Mouse (Mus musculus) induced T-regulatory cell, adult 2 months (primary cell): ENCODE measurements at regions not wholly inside any gene's neighbourhood (a gene's known extent, or its start where the extent isn't known, plus 50 kb on each side); places are given as distances from the start of the nearest gene placed in this dataset.

Source experiments
- DNase-seq: peaks from one replicate; pipeline ENCODE4 v3.0.0-alpha.2; 2012; ENCODE audit warnings: low read depth

DNA sequence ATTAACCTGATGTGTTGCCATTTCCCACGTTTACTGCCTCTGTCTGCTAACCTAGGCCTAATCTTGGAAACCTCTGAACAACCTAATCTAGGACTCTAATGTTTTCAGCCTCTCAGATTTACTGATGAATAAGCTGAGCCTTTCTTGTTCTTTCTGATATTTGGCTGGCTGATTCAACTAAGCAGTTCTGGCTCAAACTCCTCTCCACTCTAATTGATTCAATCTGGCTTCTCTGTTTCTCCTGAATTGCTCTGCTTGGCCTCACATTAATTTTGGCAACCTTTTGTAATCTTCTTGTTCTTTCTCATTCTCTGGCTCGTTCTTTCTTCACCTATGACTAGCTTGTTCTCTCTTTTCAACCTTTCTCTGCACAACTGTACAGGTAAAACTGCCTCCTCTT is 1561.2 kb upstream of the Zeb2 start:
- no peak for DNase-seq

DNA sequence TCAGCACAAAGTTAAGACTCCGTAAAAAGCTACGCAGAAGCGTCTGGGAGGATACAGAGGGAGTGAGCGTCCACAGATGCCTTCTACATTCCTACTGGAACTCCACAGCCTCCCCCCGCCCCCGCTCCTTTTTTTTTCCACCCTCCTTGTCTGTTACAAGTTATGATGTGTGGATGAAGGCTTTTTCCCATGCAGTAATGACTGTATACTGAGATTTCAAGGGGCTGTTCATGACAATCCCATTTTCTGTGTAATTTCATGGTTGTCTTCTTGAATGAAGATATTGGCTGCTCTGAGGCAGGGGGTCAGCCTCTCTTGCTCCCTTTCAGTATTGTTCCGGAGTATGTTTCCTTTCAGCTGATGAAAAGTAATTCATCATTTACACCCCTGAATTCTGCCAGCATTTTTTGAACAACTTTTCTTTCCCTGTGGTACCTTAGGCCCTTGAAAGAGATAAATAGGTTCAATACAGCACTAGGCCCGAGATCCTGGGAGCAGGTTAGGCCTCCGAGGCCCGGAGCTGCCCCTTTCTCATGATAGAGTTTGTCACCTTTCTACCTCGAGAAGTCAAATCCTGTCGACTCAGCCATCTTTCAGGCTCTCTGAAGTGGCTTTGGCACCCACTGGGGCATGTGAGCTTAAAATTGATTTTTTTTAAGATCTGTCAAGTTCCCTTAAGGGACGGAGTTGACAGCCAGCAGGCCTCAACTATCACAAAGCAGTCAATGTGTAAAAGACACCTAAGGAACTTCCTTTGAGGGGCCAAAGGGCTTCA is 1552.5 kb upstream of the Zeb2 start:
- DNase-seq = no peak

DNA sequence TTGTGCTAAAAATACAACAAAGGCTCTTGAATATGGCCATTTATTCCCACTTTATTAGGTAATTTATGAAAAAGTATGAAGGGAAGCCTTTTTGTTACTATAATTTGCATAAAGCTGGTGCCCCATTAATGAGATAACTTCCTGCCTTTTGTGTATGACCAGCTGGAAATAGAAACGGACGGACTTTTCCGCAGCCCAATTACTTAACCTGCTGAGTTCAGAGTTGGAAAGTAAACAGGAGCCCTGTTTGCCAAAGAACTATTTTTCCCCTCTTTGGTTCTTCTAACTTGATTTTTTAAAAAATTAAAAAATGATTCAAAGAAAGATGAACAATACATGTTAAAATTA is 1549.8 kb upstream of the Zeb2 start:
- DNase-seq = no peak

DNA sequence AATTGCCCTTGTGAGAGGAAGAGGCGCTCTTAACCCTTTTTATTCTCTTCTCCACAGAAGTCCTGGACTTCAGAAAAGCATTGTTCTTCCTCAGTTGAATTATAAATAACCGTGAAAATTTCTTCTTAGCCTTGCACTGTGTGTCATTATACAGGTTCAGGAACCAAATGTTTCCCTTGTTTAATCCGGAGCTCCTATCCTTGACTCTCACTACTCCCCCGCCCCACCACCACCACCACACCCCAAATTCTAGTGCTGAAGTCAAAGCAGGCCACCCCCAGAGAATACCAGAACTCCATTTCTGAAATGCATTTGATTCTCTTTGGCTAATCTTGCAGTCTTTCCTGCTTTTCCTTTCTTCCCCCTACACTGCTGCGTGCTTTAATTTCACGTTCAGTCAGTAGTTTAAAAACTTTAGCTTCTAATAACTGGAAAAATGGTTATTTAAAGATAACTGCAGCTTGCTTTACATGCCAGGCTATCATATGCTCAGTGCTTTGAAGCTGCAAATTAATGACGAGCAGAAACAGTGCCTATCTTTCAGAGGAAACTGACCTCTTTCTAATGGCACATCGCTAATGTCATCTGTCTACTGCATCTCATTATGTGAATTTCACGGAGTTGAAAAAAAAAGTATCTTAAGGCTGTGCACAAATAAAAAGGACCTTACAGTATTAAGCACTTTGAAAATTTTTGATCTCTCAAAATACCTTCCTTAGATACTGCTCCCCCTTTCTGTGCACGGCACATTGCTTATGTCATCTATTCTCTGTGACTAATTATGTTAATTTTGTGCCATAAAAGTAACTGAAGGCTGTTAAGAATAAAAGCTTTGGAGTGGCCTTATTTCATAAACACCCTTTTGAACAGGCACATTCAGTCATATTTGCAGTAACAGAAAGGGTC is 1549.1 kb upstream of the Zeb2 start:
- no peak for DNase-seq

DNA sequence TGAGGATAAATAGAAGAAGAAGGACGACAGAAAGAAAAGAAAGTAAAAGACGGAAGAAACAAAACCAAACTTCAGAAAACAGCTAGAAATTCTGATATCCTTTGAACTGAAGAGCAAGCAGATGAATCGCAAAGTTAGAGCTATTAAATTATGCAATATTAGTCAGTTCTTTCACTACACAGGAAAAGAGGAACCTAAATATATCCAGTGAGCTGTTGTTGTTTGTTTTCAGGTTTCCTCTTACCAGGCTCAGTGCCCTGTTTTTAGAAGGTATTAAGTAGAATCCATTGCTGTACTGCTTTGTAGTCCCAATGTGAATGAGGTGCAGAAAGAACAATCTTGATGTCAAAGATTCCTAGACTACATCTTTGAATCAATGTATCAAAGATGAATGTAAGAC is 1544.7 kb upstream of the Zeb2 start:
- DNase-seq = no peak

DNA sequence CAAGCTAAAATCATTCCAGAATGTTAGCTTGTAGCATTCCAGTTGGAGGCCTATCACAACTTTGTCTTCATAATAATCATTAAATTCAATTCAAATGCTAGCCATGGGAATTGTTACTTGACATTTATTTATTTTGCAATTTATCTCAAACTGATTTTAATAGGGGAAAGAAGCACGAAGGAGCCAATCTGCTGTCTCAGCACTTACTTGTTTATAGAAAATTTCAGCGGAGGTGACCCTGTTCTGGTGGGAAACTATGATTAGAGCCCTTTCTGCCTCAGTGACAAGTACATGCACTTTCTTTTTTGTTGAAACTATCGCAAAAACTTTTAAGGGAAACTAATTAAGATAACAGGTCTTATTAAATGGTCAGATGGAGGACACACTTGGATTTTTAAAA is 1543.4 kb upstream of the Zeb2 start:
- no peak for DNase-seq

DNA sequence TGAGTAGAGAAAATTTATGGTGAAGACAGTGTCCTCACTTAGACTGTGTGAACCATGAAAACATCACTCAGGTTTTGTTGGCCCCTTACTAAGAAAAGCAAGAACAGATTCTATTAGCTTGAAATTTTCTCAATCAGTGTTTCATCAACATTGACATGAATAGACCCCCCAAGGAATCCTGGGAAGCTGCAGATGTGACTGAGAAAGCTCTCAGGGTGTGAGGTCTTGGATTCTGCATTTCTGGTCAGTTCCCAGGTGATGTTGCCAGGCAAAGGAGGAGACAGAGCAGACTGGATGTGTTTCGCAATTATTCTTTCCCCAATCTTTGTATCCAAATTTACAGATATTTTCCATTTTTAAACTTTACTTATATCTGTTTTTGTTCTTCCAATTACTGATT is 1538.1 kb upstream of the Zeb2 start:
- no peak for DNase-seq

DNA sequence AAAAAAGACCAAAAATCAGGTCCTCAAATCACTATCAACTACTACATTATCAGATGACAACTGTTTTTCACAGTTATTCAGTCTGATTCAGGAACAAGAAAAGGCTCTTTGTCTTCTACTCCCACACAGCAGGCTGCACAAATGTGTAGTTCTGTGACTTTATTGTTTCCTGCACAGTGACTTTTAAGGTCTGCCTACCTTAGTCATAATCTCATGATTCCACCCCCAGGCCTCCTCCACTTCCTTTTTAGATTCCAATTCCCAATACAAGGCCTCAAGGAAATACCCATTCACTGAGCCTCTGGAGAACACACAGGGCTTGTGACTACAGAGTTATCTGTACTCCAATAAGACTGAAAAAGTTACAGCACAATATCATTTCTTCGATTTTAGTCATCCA is 1535.4 kb upstream of the Zeb2 start:
- DNase-seq = no peak

DNA sequence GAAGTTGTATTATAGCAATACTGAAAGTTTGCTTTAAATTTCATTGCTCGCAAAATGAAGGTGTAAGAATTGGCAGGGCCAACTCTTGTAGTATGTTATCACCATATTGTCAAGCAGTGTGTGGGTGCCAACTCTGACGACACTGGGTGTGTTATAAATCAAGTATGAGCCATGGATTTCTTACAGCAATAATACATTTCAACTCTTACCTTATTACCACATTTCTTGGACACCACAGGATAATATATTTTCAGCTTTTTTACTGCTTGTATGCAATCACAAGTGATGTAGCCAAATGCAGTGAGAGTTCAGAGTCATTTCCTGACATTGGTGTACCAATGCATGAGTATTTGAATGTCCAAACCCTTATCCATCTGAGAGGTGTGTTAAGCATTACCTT is 1529.2 kb upstream of the Zeb2 start:
- DNase-seq = no peak

DNA sequence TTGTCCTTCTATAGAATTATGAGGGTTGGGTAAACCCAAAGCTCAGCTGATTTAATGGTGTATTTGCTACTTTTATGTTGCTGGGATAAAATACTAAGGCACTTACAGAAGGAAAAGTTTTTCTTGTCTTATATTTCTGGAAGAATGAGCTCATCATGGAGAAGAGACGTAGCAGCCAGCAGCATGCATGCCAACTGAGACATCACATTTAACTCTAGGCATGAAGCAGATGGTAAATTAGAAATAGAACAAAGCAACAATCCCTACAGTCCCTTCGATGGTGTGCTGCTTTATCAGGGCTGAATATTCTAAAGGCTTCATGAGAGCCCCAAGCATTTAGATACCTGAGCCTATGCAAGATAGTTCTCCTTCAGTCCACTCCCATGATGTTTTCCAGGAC is 1492.0 kb upstream of the Zeb2 start:
- no peak for DNase-seq

DNA sequence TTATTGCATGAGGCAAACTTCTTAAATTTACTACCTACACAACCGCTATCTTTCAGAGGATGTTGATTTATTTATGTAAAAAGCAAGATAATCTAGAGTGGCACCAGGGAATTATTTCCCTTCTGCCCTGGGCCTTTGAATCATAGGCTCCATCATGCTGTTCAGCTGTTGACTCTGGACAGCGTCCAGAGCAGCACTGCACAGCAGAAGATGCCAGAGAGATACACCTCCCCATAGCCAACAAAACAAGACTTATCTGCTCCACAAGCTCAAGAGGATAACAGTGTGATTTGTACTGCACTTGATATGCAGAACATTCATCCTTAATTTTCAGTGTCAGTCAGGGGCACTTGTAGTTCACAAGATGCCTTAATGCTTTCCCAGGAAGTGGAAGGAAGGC is 1464.6 kb upstream of the Zeb2 start:
- no peak for DNase-seq

DNA sequence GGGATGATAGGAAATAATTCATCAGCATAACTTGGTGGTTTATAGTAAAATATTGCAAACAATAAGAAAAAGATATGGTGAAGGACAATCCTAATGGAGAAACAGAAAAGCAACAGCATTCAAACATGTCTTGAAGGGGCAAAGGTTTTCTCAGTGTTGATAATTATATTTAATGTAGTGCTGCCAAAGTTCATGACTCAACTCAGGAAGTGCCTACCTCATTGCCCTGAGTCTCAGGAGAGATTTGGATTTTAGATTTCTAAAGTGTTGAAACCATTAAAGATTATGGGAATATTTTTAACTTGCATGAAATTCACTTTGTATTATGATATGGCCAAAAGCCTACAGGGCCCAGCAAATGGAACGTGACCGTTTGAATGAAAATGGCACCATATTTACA is 1453.2 kb upstream of the Zeb2 start:
- DNase-seq = no peak

DNA sequence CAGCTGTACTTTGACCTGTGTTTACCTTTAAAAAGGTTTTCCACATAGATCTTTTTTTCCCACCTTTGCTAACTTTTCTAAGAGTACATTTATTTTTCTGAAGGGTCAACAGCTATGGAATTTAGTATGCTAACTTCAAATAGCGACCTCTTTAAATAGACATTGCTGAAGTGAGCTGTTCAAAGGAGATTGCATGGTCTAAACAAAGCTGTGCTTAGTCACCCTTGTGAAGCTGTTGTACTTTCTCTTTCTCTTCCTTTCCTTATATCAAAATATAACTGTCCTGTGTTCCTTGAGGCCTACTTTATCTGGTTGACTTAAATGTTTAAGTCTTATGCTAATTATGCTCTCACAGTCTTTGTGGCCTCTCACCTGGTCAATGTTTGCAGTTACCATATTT is 1416.2 kb upstream of the Zeb2 start:
- no peak for DNase-seq

DNA sequence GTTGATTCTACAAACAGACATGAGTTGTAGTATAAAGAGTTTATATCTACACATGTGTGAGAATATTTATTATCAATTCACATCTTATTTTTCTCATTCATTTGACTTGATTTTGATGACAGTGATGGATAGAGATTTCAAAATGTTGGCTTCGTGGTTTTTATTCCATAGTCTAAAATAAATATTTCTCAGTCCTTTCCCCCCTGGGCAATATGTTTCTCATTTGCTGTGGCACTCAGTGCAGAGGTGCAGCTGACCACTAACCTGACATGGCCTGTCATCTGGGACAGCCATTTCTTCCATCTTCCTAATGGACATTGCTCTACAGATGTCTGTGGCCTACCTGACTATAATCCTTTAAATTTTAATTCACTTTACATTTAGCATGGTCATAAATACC is 1413.5 kb upstream of the Zeb2 start:
- DNase-seq = no peak

DNA sequence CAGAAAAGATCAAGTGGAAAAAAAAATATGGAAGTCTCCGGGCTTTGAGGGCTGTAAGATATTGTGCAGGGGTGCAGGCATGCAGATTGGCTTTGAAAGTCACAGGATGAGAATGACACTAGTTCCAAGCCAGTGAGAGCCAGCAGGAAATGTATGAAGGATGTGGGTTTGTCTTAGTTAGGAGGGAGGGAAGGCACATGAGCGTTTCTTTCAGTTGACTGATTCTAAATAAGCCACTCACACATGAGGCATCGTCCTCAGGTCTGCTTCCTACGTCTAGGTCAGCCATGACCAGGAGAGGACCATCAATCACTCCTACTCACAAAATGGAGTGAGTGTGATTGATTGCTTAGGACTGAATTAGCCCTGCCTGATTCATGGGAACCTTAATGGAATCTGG is 1408.0 kb upstream of the Zeb2 start:
- DNase-seq = no peak

DNA sequence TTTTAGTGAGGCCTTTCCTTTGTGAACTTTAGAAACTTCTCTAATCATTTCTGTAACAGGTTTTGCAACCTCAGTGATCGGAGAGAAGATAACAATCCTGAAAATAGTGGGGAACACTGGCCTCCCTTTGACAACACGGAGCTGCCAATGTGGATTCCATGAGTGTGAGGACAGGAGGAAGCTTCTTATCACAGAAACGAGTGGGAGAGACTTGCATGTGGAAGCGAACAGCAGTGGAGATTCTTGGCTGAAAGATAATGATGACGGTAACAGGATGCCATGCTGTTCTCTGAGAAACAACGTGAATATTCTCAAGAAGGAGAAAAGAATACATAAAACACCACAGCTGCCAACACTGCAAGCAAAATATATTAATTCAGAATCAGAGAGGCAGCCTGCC is 1407.4 kb upstream of the Zeb2 start:
- no peak for DNase-seq

DNA sequence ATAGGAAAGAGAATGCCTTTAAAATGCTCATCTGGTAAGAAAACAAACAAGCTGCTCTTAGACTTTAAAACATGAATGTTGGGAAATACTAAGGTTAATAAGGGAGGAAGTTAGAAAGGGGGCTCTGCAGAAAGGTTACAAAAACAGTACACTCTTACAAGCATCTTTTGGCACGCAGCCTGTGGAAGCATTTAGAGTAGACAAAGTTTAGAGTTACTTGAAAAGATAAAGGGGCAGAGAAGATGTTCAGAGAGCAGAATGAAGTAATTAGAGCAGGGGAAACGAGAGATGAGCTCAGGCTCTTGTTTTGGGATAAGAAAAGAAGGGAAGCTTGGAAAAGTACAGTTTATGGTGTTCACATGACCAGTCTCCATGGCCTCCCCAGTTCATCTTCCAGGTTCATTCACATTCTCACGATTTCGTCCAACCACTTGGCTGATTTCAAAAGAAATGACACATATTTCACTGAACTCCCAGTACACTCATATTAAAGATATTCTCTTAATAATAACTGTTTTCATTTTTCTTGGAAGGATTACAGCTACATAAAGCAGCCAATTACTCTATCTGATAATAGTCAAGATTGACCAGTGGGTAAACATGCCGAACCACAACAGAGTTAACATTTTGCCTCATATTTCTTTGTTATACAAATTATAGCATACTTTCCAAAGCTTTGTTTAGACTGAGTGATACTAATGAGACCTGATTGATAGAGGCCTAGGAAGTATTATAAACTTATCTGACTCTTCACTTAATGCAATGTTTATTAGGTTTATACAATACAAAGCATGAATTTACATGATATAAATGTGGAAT is 1404.2 kb upstream of the Zeb2 start:
- DNase-seq = no peak

DNA sequence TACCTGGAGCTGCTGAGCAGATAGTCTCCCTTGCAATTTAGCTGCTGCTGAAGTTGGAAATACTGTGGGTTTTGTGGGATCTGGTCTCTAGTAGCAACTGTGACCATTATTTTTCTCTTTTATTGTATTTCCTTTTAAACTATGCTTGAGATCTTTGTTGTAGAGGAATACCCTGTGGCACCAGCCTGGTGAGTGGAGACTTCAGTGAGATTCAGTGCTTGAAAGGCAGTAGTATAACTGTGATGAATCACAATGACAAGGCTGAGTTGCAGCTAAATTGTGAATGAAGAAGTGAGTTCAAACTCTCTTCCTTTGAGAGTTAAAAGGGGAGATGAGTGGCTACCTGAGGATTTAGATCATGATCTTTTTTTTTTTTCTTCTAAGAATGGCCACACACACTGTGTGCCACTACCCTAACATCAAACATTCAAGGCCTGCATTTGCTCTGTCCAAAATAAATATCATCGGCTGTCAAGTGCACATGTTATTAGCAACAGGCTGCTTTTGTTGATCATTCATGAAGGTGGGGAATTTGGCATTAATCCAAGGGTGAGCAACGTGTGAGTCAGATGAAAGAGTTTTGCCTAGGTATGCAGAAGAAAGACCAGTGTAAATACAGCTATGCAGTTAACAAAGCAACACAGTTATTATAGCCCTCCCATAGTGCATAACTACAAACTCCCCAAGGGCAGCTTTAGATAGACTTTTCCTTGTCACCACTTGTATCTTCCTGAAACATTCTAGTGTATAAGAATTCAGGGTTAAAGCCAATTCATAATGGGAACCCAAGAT is 1395.2 kb upstream of the Zeb2 start:
- DNase-seq = no peak

DNA sequence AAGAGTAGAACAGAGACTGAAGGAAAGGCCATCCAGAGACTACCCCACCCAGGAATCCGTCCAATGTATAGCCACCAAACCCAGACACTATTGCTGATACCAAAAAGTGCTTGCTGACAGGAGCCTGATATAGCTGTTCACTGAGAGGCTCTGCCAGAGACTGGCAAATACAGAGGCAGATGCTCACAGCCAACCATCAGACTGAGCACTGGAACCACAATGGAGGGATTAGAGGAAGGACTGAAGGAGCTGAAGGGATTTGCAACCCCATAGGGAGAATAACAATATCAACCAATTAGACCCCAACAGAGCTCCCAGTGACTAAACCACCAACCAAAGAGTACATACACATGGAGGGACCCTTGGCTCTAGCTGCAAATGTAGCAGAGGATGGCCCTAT is 1389.8 kb upstream of the Zeb2 start:
- DNase-seq = no peak

DNA sequence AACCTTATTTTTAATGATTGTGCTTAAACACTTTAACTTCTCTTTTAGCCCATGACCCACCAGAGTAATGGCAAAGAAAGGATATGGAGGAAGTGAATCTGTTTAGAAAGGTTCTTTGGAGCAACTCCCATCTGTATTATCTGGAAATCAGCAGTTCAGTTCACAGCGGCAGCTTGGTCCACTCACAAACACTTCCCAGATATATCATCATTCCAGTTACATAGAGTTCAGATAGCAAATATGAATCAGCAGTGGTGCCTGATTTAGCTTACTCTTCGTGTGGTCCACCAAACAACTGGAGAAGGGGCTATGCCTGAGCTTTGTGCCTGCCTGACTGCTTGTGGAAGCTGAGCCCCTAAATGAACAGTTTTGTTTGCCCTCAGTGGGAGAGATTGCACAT is 1385.9 kb upstream of the Zeb2 start:
- no peak for DNase-seq

DNA sequence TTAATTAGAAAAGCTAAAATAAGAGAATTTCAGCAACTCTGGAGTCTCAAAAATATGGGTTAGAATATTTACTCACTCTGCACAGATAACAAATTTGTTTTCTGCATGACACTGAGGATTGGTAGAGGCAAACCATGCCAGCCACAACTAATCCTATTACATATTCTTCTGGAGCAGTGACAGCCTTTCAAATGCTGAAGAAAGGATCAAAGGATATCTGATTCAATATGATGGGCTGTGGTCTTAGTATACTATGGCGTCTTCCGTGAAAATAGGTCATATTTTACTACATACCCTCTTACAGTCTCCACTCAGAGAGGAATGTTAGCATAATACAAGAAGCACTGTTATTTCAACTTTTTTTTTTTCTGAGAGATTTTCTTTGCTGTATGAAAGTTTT is 1375.1 kb upstream of the Zeb2 start:
- DNase-seq = no peak

DNA sequence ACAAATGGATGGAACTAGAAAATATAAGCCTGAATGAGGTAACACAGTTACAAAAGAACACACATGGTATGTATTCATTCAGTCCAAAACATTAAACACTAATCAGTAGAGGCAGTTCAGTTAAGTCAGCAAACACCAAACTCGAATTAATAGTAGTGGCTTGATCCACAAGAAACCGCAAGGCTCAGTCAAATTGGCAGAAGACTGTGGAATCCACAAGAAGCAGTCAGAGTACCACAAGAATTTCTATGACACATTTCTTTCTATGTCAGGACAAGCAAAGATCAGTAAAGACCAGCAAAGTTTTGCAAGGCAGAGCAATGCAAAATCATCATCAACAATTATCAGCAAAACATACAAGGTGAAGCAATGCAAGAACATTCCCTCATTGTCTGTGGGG is 1373.9 kb upstream of the Zeb2 start:
- no peak for DNase-seq
